Mouse (Mus musculus) thymus, postnatal 14 days (tissue): Measurements from ENCODE around the gene Prkch.
A peak's percentile ranks its signal among the peaks of the same experiment; 100 is the strongest.

Source experiments
- DNase-seq: peaks from one replicate; pipeline ENCODE4 v3.0.0; 2021

Prkch gene

DNA sequence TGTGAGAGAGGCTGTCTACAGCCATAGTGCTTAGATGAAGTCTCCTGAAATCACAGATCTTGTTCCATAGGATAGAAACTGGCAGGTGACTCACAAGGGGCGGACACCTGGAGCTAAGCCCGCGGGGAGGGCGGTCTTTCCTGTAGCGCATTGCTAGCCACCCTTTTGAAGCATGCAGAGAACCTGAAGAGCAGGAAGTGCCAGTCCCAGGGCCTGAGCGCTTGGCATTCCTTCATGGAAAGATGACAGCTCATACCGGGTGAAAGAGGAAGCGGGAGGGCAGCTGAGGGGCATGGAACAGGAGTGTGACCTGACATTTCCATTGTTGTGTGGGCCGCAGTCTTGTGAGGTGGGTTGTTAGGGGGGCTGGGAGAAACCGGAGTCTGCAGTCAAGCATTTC is 33.1 kb downstream of the Prkch start:
- no peak for DNase-seq

DNA sequence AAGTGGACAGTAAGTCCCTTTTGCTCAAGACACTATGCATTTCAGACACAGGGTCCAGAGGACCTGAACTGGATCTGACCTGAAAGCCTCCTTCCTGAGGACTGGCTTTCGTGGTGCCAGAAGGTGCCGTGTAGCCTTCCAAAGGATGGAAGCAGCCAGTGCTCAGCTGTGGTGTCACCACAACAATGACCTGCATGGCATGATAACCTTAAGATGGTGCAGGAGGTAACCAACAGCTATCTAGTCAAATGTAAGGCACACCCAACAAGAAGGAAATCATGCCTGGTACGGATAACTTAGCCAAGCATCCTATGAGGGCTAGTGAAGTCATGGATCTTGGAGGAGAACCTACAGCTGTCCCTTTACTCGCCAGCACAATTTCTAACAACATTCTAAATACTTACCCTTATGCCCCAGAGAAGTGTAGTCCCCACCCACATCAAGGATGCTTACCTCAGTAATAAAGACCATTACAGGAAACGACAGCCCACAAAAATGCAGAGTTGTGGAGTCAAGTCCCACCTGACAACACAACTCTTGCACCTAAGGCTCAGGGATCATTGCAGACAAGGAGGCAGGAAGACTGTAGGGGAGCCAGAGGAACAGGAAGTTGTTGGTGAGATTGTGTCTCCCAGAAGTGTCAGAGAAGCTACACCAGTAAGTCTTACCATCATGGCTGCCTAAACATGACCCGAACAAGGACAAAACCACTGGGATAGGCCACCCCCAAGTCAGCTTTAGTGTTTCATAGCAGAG is 40.9 kb downstream of the Prkch start:
- no peak for DNase-seq

DNA sequence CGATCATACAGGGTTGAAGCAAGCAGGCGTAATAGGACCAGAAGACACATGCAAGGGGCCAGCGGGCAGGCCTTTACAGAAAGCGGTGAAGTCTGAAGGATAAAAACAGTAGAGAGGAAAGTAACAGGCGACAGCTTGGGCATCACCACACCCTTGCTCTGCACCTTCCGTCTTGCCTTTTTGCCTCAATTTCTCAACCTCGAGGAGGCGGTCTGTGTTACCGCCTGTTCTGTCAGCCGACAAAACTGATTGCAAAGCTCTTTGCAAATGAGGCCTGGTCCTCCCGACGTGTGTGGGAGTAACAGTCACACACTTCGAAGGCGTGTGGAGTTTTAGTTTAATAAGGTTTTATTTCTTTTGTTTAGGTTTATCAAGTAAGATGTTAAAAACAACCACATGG is 43.3 kb downstream of the Prkch start:
- DNase-seq = no peak

DNA sequence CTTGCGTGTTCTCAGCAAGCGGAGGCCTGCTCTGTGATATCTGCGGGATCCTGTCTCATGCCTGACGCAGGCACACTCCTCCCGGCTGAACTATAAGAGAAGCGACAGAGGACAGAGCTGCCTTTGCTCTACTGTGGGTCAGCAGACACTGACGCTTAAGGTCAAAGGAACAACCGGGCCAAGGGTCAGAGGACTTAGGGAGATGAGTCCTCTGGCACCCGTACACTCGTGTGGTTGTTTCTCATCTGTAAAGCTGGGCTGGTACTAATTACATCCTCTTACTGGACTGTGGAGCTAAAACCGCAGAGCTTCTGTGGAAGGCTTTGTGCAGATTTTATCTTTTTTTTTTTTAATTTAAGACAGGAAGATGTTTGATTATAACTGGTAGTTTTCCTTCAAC is 46.0 kb downstream of the Prkch start:
- DNase-seq = no peak

DNA sequence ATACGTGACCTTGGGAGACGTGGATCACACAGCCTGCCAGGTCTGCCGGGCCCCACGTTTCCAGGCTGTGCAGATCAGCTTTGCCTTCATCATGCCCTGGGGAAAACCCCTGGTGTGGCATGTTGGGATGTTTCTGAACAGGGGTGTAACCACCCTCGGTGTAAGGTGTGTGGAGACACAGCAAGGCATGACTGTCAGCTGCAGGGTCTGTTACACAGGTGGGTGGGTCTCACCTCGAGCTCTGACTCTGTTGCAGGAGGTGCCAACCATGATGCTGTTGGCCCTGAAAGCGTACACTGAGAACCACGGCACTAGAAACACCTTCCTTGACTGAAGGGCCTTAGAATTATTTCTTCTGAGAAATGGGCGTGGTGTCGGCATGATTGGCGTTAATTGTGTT is 46.6 kb downstream of the Prkch start:
- no peak for DNase-seq

DNA sequence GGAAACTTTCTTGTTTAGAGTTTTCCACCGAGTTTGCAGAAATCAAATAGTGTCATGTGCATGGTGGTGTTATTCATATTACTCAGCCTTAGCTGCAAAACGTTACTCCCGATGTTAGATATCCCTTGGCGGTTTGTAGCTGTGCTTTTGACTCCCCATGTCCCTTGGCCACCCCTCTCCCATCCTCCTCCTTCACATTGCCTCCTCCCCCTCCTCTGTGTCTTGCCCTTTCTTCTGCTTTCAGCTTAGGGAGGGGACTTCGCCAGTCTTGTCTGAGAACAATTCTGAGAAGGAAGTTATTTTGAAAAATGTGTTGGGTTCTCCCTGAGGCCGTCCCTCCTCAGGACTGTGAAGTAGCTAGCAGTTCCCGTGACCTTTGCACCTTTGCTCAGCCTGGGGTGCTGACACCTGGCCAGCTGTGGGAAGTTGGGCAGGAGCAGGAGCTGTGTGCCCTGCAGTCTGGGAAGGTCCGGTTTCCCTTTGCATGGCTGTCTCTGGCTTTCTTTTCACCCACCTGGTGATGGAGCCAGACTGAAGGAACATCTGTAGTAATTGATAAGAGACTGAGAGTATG is 48.2 kb downstream of the Prkch start:
- peak; percentile 21 for DNase-seq

DNA sequence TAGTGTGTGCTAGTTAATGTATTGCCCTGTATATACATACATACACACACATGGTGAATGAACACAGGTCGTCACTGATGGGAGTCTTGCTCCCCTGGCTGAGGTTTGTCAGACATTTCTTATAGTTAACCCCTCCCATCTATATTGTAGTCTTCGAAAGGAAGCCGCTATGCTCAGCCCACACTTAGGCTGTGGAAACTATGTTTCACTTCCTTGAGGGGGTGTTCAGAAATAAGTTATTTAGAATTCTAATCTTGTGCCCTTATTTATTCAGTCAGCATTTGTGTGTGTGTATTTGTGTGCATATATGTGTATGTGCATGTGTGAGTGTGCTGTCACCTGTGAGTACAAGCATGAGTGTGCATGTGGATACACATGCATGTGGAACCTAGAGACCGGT is 49.1 kb downstream of the Prkch start:
- DNase-seq = peak; percentile 24

DNA sequence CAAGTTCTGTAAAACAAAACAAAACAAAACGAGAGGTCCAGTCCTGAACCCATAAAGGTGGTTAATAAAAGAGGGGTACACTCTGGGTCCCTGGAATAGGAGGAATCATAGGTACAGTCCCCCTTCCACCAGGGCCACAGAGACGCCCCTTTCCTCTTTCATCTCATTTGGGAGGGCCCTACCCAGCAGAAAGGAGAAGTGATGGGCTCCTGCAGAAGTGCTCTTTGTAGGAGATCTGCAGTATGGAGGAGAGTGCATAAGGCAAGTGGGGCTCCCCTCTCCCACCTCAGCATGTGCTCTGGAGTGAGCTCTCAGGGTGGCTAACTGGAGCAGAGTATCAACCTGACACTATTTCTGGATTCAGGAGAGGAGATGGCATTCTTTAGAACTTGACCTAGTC is 55.0 kb downstream of the Prkch start:
- DNase-seq = no peak

DNA sequence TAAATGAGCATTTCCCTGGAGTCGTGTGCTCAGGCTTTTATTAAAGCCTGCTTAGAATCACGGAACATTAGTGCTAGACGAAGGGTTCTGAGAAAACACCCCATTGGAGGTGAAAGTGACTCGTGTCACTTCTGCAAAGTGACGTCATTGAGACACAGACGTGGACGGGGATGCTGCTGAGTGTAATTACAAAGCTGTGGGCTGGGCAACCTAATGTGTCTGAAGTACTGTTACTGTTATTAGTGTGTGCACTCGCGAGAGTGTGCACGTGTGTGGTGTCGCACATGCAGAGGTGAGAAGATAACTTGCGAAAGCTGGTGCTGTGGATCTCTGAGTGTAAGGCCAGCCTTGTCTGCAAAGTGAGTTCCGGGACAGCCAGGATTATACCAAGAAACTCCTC is 56.6 kb downstream of the Prkch start:
- no peak for DNase-seq

DNA sequence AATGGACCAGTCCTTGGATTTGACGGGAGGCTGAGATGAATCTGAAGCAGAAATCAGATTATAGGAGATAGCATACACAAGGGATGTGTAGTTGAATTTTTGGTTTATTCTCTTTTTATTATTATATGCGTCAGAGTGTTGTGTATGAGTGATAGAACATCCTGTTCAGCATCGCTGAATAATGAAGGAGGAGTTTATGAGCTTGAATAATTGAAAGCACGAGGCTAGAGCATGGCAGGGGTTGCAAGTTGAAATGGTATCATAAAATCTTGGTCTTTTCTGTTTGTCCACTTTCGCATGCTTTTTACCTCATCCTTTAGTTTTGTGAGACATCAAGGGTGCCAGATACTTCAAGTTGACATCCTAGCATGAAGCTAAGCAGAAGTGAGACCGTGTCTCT is 60.6 kb downstream of the Prkch start:
- DNase-seq = no peak

DNA sequence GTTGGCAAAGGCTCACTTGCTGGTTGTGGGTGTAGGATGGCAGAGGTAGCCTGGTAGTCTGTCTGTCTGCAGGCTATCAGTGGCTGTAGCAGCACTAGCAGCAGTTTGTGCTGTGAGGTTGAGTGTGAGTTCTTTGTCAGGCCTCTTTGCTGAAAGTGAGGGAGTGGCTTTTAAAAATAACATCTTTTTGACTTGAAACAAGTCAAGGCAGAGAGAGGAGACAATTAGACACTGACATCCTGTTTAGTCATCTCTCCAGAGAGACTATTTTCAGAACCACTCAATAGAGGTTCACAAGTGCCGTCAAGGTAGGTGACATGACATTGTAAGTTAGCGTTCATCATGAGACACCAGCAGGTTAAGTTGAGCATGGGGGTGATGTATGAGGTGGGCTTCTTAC is 63.1 kb downstream of the Prkch start:
- DNase-seq = no peak

DNA sequence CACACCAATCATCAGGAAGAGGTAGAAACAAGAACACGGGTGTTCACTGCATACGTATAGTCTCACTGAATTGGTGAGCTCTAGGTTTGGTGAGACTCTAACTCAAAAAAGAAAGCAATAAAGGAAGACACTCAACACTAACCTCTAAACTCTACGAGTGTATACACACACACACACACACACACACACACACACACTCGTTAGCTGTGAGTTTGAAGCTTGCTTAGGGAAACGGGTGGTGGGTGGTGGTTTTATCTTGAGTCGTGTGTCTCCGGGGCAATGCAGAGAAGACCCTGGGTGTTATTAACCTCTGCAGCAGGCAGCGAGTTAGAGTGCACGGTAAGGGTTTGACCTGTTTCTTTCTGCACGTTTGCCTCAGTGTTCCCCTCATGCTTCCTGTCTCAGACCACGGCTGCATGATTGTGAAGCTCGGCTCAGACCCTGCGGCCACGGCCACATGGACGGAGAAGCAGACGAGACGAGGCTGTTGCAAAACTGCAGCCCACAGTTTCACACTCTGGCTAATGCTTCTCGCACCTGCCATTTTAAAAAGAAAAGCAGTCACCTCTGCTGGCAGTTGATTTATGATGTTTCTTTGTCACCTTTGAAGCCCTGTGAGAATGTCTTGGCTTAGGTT is 72.1 kb downstream of the Prkch start:
- peak; percentile 33 for DNase-seq

DNA sequence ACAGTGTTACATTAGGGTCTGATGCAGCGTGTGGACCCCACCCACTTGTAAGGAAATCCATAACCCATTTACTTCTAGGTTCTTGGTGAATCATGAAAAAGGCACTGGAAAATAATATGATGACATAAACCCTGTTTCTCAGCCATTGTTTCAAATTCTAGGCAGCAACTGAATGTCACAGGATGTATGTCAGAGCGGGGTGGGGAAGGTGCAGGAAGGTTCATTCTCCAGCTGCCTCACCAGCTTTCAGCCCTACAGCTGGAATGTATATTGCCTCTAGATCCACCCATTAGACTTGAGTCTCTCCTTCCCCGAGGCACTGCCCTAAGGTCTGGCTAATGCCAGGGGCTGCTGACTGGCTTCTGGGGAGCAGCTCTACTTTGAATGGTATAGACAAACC is 78.8 kb downstream of the Prkch start:
- DNase-seq = peak; percentile 23

DNA sequence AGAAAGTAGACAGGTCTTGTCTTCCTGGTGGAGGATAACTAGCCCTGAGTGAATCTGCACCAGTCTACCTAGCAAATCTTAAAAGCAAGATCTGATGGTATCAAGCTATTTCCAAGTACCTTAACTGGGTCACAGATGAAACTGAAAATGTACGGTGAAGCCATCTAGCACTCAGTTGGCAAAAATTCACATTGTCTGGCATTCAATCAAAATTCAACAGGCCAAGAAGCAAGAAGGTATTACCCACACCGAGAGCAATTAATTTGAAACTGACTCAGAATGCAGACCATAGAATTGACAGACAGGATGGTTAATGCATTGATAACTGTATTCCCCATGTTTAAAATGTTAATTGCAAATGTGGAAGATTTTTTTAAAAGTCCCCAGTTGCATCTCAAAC is 82.1 kb downstream of the Prkch start:
- no peak for DNase-seq

DNA sequence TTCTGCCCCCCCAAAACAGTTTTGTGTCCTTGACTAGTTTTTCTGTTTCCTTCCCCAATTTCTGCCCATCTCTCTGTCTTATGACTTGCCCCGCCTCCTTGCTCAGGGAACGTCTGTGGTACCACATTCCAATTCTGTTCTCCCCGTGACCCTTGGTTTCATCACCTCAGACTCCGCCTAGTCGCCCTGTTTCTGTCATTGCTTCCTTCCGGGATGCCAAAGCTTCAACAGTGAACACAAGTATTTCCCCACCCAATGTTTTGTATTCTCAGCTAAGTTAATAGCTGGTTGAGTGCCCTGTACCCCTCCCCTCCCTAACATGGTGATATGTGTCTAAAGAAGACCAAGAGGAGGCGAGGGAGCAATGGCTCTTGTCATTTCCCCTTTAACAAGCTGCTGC is 83.0 kb downstream of the Prkch start:
- DNase-seq = no peak

DNA sequence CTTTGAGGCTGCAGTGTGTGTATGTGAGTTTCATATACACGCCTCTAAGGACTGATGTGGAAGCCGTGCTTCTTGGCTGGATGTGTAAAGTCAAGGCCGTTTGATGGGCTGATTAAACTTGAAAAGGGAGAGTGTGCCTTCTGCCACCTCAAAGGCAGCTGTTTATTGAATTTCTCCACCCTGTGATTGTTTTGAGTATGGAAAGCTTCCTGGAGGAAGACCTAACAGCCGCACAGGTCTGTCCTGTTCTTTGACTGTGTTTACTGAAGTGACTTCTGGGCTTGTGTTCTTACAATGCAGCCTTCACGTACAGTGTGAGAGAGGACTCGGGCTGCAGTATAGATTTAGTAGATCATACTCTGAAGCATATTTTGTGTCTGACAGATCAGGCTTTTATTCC is 86.1 kb downstream of the Prkch start:
- DNase-seq = no peak

DNA sequence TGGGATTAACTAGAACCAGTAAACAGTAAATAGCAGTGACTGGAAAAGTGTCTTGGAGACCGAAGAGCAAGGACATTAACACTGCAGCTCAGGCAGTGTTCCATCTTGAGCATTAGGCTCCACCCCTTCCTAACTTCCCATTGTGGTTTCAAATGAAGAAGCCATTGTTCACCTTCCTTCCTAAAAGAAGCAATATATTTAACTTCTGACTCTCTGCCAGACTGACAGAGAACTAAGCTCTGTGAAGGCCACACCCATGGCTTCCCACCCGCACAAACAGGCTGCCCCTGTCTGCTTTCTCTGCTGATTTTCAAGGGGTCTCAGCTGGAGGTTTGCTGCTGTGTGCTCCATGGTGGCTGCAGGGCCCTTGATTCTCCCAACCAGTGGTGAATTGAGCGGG is 86.9 kb downstream of the Prkch start:
- DNase-seq = no peak

DNA sequence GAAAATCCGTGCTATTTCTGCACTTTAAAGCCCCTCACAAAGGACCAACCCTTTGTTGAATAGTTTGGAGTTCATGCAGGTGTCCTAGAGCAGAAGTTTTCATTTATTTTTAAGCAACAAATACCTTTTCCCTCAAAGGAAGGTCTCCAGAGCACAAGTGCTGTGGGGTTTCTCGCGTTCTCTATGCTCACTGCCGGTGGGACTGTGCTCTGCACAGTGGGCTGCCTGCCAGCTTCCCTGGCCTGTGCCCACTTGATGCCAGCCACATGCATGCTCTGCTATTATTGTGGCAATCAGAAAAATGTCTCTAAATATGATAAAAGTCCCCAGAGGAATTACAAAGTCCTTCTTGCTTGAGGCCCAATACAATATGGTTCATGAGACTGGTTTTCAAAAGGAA is 87.4 kb downstream of the Prkch start:
- no peak for DNase-seq

DNA sequence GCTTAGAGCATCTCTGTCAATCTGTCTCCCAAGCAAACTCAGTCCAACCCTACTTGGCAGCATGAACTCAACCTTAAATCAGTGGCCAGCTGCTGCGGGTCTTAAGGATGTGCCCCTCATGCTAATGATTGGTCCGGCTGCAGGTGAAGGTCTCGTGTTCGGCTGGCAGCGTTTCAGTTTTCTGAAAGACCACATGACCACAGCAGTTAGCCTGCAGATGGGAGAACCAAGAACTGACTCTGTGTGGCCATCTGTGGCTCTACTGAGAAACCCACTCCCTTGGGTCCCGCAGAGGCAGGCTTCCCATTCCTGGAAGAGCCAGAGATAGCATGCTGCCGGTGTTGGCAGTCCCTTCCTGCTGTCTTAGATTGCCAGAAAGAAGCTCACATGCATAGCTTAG is 89.2 kb downstream of the Prkch start:
- no peak for DNase-seq

DNA sequence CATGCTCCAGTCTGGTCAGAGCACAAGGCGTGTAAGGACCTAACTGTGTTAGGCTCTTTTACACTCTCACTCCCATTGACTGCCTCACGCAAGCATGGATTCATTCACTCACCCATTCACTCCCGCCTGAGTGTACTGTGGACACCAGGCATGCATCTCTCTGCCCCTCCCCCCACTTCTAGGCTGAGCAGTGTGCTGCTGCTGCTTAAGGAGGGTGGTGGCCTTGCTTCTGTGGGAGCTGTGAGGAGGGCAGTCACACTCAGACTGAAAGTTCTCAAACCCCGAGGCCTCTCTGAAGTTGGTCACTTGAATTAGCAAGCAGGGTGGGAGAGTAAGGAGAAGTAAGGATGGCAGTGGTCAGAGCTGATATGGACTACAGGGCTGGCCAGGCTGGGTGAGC is 90.6 kb downstream of the Prkch start:
- DNase-seq = no peak

DNA sequence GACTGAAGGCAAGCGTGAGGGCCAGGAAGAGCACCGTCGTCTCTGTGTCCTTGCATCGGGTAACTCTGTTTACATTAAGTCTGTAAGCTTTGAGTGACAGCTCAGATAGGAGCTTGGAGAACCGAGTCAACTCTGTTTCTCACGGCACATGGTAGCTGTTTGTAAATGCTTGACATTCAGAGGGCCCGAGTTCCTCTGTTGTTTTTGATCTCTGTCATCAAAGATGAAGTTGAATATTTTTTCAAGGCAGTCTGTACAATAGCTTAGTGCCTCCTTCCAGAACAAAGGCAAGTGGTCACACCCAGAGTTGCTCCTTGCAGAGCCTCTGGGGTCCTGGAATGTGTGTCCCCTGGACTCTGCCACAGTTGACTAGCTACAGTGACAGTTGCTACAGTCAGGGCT is 94.8 kb downstream of the Prkch start:
- DNase-seq = peak; percentile 36

DNA sequence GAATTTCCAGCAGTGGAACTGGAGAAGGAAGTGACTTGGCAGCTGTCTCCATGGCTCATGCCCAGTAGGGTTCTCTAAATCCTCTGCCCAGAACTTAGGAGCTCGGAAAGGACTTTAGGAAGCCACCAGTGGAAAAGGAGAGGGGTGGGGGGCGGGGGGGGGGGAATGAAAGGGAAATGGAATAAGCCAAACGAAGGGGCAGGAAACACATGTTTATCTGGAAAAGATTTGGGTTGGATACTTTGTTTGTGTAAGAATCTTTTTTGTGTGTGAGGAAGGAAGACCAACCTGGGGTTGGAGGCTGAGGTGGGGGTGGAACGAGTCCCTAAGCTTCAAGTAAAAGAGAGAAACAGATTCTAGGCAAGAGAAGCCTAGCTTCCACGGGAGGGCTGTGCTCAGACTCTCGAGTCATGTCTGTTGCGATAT is 98.3 kb downstream of the Prkch start:
- DNase-seq = no peak

DNA sequence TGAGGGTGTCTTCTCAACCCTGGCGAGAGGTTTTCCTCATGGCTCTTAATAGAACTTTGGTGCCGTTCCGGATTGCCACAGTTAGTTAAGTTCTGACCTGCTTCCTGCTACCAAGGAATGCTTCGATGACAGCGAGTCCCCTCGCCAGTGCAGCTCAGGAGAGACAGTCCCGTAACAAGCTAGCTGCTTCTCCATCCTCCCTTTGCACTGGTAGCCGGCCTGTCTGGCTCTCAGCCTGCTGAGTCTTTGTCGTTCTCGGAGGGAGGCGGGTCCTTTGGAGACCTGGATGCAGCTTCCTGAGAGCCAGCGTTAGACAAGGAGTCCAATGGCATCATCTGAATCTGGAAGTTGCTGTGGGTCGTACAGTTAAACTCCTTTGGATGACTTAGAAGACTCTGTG is 101.3 kb downstream of the Prkch start:
- DNase-seq = no peak

DNA sequence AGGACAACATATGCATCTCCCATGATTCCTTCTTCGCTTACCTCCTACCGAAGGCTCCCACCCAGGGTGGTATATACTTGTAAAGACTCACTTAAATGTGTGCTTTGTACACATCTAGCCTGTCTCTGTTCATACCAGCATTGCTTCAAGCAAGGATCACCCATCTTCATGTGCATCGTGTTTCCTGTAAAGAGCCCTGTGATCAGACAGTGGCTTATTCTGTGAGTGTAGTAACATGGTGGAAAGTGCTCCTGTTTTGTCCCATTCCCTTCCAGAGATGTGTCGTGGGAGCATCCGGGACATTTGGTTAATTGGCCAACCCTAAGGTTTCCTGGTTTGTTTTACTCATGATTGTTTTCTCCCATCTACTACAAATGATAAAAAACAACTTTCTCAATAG is 101.9 kb downstream of the Prkch start:
- DNase-seq = no peak
